Mouse (Mus musculus) limb, embryonic 13.5 days (tissue): ENCODE data around the gene Arhgef3. TPM values are rescaled to one million over a fixed set of nuclear protein-coding genes. Genes with fewer than 3 reads are reported as not detected.

Experiments used
- ATAC-seq: fragments of 200-750 bp; cut with Nextera tagmentation; 2 replicates; pipeline ENCODE4 v1.8.0; 2017; ENCODE audit warnings: low read depth, moderate number of reproducible peaks, moderate TSS enrichment; ENCODE audit not compliant: low FRiP score
- H3K27ac ChIP-seq: fragments of 300-500 bp; sonication (generic); 2 replicates; pipeline ENCODE4 v1.5.1; 2015; ENCODE audit warnings: inconsistent platforms, mild to moderate bottlenecking, moderate library complexity
- H3K27me3 ChIP-seq: fragments of 300-500 bp; sonication (generic); 2 replicates; pipeline ENCODE4 v1.6.1; 2015; ENCODE audit warnings: mild to moderate bottlenecking, inconsistent platforms
- H3K36me3 ChIP-seq: fragments of 300-500 bp; sonication (generic); 2 replicates; pipeline ENCODE4 v1.6.1; 2015; ENCODE audit warnings: inconsistent platforms, mild to moderate bottlenecking, moderate library complexity
- H3K4me1 ChIP-seq: fragments of 300-500 bp; sonication (generic); 2 replicates; pipeline ENCODE4 v1.6.1; 2015; ENCODE audit warnings: inconsistent platforms
- H3K4me2 ChIP-seq: fragments of 300-500 bp; sonication (generic); replicated peaks from 2 replicates; pipeline ENCODE4 v1.6.1; 2015; ENCODE audit warnings: inconsistent platforms, mild to moderate bottlenecking, moderate library complexity
- H3K4me3 ChIP-seq: fragments of 300-500 bp; sonication (generic); 2 replicates; pipeline ENCODE4 v1.5.1; 2015; ENCODE audit warnings: moderate library complexity, mild to moderate bottlenecking, inconsistent platforms
- H3K9ac ChIP-seq: fragments of 300-500 bp; sonication (generic); 2 replicates; pipeline ENCODE4 v1.6.1; 2015; ENCODE audit warnings: mild to moderate bottlenecking, inconsistent platforms
- H3K9me3 ChIP-seq: fragments of 300-500 bp; sonication (generic); 2 replicates; pipeline ENCODE4 v1.6.1; 2016; ENCODE audit warnings: inconsistent platforms
- WGBS: fragments of 180-500 bp; shearing (Covaris S2); methylation state at CpG from one replicate; pipeline ENCODE4 v1.1.7; 2015; 5-methylcytosine and 5-hydroxymethylcytosine counted together
- polyA plus RNA-seq: library from polyadenylated mRNA; unstranded; fragments of >200 nt; fragmentation: Nextera tagmentation; extraction: Ambion mirVana; gene quantifications from 2 replicates; pipeline ENCODE4 v1.2.1, GENCODE M21; 2015

The Arhgef3 gene
- polyA plus RNA-seq: 22.3 and 24.1 TPM in 2 replicates

DNA sequence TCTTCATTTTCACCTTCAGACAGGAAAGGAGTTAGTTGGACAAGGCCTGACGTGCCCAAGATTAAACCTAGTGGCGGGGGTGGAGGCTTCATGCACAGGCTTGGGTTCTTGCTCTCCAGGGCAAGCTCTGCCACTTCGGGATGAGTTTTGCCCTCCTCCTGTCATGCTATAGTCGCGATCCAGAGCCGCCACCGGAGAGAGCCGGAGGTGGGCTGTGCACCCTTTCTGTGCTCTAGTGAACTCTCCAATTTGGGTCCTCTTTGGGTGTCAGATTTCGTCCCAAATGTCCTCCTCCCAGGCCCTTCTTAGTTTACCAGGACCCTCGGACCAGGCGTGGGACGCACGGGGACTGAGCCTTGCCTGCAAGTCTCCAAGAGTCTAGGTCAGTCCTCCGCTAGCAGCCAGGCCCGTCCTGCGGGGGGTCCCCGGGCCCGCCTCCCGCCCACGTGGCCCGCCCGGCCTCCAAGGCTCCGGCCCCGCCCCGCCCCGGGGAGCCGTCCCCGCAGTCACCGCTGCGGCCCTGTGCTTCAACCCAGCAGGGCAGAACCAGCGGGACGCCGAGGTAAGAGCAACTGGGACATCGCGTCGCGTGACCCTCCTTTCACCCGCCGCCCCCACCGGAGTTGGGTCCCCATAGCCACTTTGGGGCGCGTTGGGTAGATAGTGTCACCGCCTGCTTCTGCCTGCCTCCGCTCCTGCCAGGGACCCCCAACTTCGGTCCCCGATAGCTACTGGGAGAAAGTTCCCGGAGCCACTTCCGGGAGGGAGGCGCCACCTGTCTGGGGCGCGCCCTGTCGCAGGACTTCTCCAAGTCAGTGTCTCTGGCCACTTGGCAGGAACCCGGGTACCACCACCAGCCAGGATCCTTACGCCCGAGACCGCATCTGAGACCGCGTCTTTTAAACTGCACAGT is at the start of gene Arhgef3:
Gene Arhgef3 (plus strand): TSS at position 538 of the 913 bp plus-strand sequence.
- Histone ChIP-seq H3K4me3 (peak within 1 kb of the TSS; percentile 65), H3K4me1 (peaks cover 14% of the 10 kb centered on the region), H3K27me3 (peaks cover 22% of the 10 kb centered on the region), H3K36me3 (no peaks in the 10 kb centered on the region), H3K9ac (peak within 1 kb of the TSS; percentile 69), H3K27ac (no peak within 1 kb of the TSS), H3K9me3 (no peaks in the 10 kb centered on the region), H3K4me2 (peak within 1 kb of the TSS; percentile 98)
- WGBS: under 1% methylated on average over 58 of the region's 58 CpGs
- peak; percentile 87 for ATAC-seq

- peak overlapping the region; percentile 51 for H3K4me2 ChIP-seq
- 7% methylated on average over 9 of the region's 9 CpGs for WGBS
- no peak overlapping the region for H3K4me3 ChIP-seq
- peak overlapping the region; percentile 92 for H3K27ac ChIP-seq
- no peaks in the 10 kb centered on the region for H3K27me3 ChIP-seq
- H3K36me3 ChIP-seq: no peaks in the 10 kb centered on the region
- peaks cover 81% of the 10 kb centered on the region for H3K4me1 ChIP-seq
- no peaks in the 10 kb centered on the region for H3K9me3 ChIP-seq
- ATAC-seq: peak; percentile 17; the same call in 1 of the 2 replicates
- H3K9ac ChIP-seq: peak overlapping the region; percentile 8; the same call in 1 of the 2 replicates
Measured at GRCm38 (mm10) chr14:27066171-27066929, 48.3 kb upstream of the Arhgef3 start.

- Histone ChIP-seq H3K9me3 (no peaks in the 10 kb centered on the region), H3K4me3 (no peak overlapping the region), H3K27ac (peak overlapping the region; percentile 92), H3K4me1 (peaks cover 88% of the 10 kb centered on the region), H3K36me3 (no peaks in the 10 kb centered on the region), H3K27me3 (no peaks in the 10 kb centered on the region), H3K4me2 (peak overlapping the region; percentile 51), H3K9ac (no peak overlapping the region)
- 8% methylated on average over 6 of the region's 6 CpGs for WGBS
- ATAC-seq: peak; percentile 81
Measured at GRCm38 (mm10) chr14:27067866-27068271, 46.8 kb upstream of the Arhgef3 start.

DNA sequence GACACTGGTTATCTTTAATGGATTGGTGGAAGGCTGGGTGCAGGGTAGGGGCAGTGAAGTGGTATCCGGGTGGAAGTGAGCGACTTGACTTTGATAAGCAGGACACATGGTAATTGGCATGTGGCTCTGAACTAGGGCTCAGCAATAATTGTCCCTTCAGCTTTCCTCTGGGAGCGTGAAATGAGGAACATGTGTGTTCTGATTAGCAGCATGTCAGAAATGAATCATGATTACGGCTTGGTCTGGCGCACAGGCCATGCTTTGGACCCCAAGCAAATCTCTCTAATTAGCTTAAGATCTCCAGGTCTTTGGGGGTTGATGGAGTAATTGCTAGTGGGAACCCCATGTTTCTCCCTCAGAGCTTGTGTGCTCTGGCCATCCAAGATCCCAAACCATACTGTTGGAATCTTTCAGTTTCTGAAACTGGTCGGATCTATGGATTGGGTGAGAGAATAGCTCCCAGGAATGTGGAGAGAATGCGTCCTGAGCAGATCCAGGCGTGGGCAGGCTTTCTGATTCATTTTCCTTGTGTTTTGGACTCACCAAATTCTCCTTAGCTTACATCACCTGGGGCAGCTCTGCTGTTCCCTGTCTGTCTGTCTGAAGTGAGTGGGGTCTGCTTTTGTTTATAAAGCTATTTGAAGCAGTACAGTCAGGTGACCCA is 45.1 kb upstream of the Arhgef3 start:
- Histone ChIP-seq H3K4me2 (peak overlapping the region; percentile 45), H3K27me3 (no peaks in the 10 kb centered on the region), H3K36me3 (no peaks in the 10 kb centered on the region), H3K9me3 (no peaks in the 10 kb centered on the region), H3K4me1 (peaks cover 97% of the 10 kb centered on the region), H3K4me3 (no peak overlapping the region), H3K27ac (peak overlapping the region; percentile 88), H3K9ac (no peak overlapping the region)
- ATAC-seq: no peak
- WGBS: 7% methylated on average over 8 of the region's 8 CpGs

GRCm38 (mm10) chr14:27070128-27070527 is 44.6 kb upstream of the Arhgef3 start:
- H3K27me3 ChIP-seq: no peaks in the 10 kb centered on the region
- H3K9ac ChIP-seq: no peak overlapping the region
- no peaks in the 10 kb centered on the region for H3K9me3 ChIP-seq
- peaks cover 100% of the 10 kb centered on the region for H3K4me1 ChIP-seq
- H3K27ac ChIP-seq: peak overlapping the region; percentile 88
- ATAC-seq: no peak
- H3K4me2 ChIP-seq: peak overlapping the region; percentile 45
- no peaks in the 10 kb centered on the region for H3K36me3 ChIP-seq
- no peak overlapping the region for H3K4me3 ChIP-seq
- 12% methylated on average over 3 of the region's 3 CpGs for WGBS

DNA sequence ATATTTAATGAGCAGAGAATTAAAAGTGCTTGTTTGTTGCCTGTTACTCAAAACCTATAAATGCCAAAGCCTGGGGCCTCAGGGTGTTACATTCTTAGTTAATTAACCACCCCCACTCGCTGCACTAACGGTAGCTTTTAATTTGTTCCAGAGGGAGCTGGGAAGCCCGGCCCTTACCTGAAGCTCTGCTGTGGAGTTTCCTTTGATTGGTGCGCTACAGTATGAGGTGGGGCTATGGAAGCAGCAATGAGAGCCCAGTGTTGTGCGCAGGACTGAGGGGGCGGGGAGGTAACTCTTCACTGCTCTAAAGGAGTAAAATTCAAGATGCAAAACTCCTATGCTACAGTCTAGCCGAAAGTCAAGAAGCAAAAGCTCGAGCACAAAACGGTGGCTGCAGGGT is 43.9 kb upstream of the Arhgef3 start:
- H3K4me2 ChIP-seq: peak overlapping the region; percentile 45
- peaks cover 100% of the 10 kb centered on the region for H3K4me1 ChIP-seq
- whole genome bisulfite sequencing: 5% methylated on average over 9 of the region's 9 CpGs
- no peaks in the 10 kb centered on the region for H3K36me3 ChIP-seq
- H3K9me3 ChIP-seq: no peaks in the 10 kb centered on the region
- no peaks in the 10 kb centered on the region for H3K27me3 ChIP-seq
- peak overlapping the region; percentile 2; the same call in 1 of the 2 replicates for H3K4me3 ChIP-seq
- peak overlapping the region; percentile 88 for H3K27ac ChIP-seq
- H3K9ac ChIP-seq: no peak overlapping the region
- ATAC-seq: peak; percentile 50

DNA sequence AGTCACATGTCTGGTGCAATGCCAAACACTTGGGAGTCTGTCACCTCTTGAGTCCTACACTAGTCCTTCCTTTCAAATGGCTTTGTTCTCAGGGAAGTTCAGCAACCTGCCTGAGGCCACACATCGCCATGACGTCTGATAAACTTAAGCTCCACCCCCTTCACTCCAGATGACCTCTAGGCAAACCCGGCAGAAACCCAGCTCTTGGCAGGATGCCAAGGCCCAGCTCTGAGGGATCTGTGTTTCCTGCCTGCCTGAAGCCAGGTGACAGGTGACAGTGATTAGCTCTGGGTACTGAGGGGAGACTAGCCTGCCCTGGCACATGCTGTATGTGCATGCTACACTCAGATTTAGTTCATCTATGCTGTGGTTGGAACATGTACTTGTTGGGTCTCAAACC is 42.7 kb upstream of the Arhgef3 start:
- 2% methylated on average over 3 of the region's 3 CpGs for WGBS
- Histone ChIP-seq H3K27me3 (no peaks in the 10 kb centered on the region), H3K27ac (peak overlapping the region; percentile 88; the same call in 1 of the 2 replicates), H3K36me3 (no peaks in the 10 kb centered on the region), H3K4me1 (peaks cover 100% of the 10 kb centered on the region), H3K9ac (no peak overlapping the region), H3K9me3 (no peaks in the 10 kb centered on the region), H3K4me3 (no peak overlapping the region), H3K4me2 (no peak overlapping the region)
- ATAC-seq: no peak

- H3K27me3 ChIP-seq: no peaks in the 10 kb centered on the region
- H3K27ac ChIP-seq: peak overlapping the region; percentile 84
- H3K9ac ChIP-seq: 0 out of 2 replicates have a peak overlapping the region, but pooled peaks have one; percentile 31
- ATAC-seq: no peak
- WGBS: 12% methylated on average over 6 of the region's 6 CpGs
- H3K36me3 ChIP-seq: peaks cover 10% of the 10 kb centered on the region
- peaks cover 74% of the 10 kb centered on the region for H3K4me1 ChIP-seq
- H3K4me3 ChIP-seq: no peak overlapping the region
- H3K4me2 ChIP-seq: peak overlapping the region; percentile 48
- H3K9me3 ChIP-seq: no peaks in the 10 kb centered on the region
Measured at GRCm38 (mm10) chr14:27075084-27075483, 39.6 kb upstream of the Arhgef3 start.

- Histone ChIP-seq H3K4me3 (no peak overlapping the region), H3K27ac (peak overlapping the region; percentile 84; the same call in 1 of the 2 replicates), H3K4me1 (peaks cover 65% of the 10 kb centered on the region), H3K9ac (no peak overlapping the region), H3K9me3 (no peaks in the 10 kb centered on the region), H3K27me3 (no peaks in the 10 kb centered on the region), H3K36me3 (peaks cover 10% of the 10 kb centered on the region), H3K4me2 (0 out of 2 replicates have a peak overlapping the region, but pooled peaks have one; percentile 5)
- WGBS: 42% methylated on average over 8 of the region's 8 CpGs
- ATAC-seq: no peak
Measured at GRCm38 (mm10) chr14:27075909-27076521, 38.7 kb upstream of the Arhgef3 start.

DNA sequence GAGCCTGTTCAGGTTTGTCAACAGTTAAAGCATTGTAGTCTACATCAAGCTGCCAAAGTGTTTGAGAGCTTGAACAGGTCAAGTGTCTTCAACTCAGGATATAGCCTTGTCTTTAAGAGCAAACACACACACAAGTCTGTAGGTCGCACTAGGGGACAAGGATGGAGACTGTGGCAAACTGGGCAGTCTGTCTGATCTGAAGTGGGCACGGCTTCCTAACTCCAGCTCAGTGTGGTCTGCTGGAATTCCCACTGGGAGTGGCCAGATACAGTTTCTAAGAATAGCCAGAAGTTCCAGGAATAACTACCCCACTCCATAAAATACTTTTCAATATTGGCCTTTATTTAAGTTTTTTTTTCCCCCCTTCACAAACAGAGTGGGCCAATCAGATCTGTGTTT is 38.2 kb upstream of the Arhgef3 start:
- no peaks in the 10 kb centered on the region for H3K9me3 ChIP-seq
- H3K4me2 ChIP-seq: 0 out of 2 replicates have a peak overlapping the region, but pooled peaks have one; percentile 5
- ATAC-seq: no peak
- no peaks in the 10 kb centered on the region for H3K27me3 ChIP-seq
- H3K4me1 ChIP-seq: peaks cover 60% of the 10 kb centered on the region
- WGBS: 63% methylated on average over 2 of the region's 2 CpGs
- H3K27ac ChIP-seq: peak overlapping the region; percentile 84; the same call in 1 of the 2 replicates
- no peak overlapping the region for H3K9ac ChIP-seq
- H3K4me3 ChIP-seq: no peak overlapping the region
- H3K36me3 ChIP-seq: peaks cover 10% of the 10 kb centered on the region

DNA sequence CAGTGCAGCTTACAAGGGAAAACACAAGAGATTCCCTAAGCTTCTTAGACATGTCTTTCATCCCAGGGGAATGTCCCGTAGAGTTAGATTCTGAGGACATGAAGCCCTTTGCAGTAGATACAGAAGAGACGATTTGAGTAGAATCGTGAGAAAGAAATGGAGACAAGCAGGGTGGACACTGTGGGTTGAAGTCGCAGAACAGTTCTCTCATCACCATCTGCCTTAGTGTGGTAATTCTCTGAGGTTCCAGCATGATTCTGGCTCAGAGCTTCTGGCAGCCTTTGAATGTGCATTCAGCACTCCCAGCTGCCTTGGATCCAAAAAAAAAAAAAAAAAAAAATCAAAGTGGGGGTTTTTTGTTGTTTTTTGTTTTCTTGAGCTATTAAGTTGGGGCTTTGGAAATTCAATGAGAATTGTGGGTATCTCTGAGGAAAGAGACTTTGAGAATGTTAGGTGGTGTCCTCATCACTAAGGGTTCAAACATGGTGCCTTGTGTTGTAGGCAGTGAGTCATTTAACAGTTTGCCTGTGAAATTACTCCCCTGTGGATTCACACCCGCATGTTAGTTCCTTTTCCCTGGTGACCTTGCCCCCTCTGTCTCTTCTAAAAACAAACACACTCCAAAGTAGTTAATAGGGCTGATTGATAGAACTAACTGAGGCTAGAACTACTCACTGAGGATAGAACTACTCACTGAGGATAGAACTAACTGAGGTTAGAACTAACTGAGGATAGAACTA is 33.0 kb upstream of the Arhgef3 start:
- H3K9ac ChIP-seq: no peak overlapping the region
- WGBS: 59% methylated on average over 5 of the region's 5 CpGs
- H3K27me3 ChIP-seq: no peaks in the 10 kb centered on the region
- no peak overlapping the region for H3K27ac ChIP-seq
- peaks cover 41% of the 10 kb centered on the region for H3K36me3 ChIP-seq
- no peak for ATAC-seq
- H3K9me3 ChIP-seq: no peaks in the 10 kb centered on the region
- no peak overlapping the region for H3K4me2 ChIP-seq
- H3K4me1 ChIP-seq: peaks cover 15% of the 10 kb centered on the region
- no peak overlapping the region for H3K4me3 ChIP-seq
